Mouse (Mus musculus) urinary bladder, postnatal 25 days (tissue): ENCODE data around the gene Actl6a.

Experiments used
- DNase-seq: peaks from one replicate; pipeline ENCODE4 v3.0.0; 2022; ENCODE audit warnings: low spot score

Gene Actl6a

DNA sequence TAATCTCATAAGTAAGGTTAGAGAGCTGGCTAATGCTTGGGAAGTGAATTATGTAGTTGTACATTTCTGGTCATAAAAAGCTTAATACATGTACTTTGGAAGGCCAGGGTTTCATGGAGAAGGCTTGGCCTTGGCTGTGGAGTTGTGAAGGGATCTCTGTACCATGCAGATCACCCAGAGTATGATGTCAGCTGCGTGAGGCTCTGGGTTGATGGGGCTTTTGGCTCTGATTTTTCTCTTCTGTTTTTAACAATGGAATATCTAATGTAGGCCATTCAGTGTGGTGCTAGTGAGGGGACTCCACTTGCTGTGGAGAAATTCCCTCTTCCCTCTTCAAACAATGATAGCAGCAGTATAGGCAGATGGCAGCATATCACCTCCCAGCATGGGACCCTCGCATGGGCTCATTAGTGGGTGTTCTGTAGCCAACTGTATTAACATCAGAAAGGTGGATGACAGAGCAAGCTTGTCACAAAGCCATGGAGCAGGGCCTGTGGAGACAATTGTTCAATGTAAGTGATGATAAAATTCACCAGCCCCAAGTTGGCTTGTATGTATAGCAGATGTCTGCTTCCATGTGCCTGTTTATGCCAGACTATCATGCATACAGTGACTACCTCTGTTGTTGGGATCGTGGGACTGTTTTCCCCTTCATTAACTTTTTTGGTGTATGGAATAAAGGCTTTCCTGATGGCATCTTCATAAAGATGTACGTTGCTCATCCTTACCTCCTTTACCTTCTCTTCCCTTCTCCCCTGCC lies 43.9 kb downstream of the Actl6a start:
- DNase-seq = no peak

DNA sequence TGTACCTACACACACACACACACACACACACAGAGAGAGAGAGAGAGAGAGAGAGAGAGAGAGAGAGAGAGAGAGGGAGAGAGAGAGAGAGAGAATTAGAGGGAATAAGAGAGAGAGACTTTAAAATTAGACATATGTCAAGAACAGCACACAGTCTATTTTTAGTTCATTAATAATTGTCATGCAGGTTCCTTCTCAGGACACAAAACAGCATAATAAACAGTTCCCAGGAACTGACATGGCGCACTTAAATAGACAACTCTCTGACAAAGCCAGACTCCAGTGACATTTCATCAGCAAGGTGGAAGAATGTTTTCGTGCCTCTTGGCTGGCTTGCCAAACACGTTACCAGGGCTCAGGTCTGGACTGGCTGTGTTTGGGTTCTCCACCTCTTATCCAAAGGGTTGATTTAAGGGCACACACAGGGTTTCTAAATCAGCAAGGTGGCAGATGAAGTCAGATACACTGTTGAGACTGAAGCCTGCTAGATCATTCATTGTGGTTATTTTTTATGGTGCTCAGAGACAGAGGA lies 48.4 kb downstream of the Actl6a start:
- no peak for DNase-seq

DNA sequence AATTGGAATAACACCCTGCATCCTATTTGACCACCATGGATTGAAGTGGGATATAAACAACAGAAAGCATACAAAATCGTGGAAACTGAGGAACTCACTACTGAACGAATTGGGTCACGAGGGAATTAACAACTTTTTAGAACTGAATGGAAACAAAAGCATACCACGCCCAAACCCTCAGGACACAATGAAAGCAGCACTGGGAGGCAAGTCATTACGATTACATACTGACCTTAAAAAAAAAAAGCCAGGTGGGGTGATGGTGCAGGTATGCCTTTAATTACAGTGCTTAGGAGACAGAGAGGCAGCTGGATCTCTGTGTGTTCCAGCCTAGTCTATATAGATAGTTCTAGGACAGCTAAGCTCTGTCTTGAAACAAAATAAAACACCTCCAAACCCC lies 53.1 kb downstream of the Actl6a start:
- no peak for DNase-seq

DNA sequence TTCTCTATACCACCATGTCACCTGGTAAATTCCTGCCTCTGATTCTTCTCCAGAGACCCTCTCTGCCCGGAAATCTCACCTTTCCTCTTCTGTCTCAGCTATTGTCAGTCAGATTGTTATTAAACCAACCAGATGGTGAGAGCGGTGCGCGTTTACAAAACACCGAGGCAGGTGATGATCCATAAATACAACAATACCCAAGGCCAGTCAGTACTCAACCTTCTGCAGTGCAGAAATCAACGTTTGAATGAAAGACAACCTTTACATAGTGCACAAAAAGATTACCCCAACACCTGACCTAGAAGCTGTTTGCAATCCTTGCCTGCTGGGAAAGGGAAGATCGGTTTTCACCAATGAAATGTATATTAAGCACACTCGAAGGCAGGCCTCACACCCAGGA lies 56.9 kb downstream of the Actl6a start:
- no peak for DNase-seq

DNA sequence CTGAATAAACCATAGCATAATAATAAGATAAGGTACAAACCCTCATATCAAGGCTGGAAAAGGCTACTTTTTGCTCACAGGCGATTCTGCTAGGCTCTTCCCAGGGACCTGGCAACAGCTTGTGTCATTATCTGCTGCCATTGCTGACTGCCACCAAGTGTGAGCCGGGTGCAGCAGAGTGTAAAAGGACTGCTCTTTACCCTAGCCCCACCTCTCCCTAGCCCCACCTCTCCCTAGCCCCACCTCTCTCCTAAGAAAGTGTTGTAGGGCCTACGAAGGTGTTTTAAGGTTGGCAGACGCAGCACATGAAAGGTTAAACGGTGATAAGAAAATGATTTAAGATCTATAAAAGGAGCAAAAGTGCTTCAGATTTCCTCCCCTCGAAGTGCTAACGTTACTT lies 57.8 kb downstream of the Actl6a start:
- no peak for DNase-seq

DNA sequence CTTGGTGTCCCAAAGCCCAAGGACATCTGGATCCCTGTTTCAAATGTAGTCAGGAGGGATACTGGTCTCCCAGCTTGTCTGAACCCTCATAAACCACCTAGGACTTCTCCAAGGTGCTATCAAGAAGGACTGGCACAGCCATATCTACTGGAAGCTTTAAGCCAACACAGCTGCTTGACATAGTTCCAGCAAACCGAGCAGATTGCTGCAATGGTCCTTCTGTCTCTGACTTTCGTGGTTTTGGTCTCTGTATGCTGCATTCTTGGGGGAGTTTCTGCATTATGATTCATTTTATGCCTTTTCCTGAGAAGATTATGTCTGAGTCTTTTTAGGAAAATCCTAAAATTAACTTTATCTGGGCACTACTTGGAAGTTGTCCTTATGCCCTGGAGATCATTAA lies 64.7 kb downstream of the Actl6a start:
- no peak for DNase-seq
